Mouse (Mus musculus): ENCODE measurements at regions not wholly inside any gene's neighbourhood (a gene's known extent, or its start where the extent isn't known, plus 50 kb on each side); places are given as distances from the start of the nearest gene placed in this dataset.

DNA sequence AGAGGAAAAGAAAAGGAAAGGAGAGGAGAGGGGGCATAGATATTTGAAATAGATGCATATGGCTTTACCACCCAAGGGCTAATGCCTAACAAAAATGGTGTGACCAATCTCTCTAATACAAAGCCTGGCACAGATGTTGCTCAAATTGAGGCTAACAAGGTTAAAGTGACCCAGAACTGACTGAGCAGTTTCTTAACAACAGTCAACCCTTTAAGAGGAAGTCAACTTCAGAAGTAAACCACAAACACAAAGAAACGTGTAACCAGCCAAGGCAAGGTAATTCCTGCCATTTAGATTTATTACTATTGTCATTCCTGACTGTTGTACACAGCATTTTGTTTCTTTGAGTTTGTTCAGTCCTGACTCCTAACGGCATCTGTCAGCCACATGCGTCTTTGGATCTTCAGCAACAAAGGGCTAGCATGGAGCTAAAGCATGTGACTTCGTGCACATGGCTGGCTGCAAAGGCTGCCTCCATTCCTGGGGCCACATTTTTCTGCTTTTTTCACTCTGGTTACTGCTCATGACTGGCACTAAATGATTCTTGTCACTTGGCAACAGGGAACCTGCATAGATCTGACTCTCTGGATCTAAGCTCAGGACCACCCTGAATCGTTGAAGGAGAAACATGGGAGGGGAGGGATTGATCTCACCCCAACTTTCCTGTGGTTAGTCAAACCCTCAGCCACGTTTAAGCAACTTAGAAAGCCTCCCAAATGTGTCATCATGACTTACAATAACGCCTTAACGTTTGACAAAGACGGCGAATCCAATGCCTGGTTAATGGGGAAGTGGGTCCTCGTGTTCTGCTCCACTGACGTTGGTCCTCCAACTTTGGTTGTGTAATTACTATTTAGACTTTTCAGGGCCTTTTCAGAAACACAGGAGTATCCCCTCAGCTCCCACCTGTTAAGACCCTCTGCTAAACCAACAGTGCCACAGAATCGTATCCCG lies 115.3 kb upstream of the Thbs1 start:
- TF ChIP-seq CTCF (IDR thresholded peaks at IDR 0.05; ENCODE audit: extremely low read depth, insufficient read depth, insufficient read length, insufficient replicate concordance) (no peak), POLR2A (IDR thresholded peaks at IDR 0.05; ENCODE audit: low read depth, low read length) (no peak)

Measured in spleen, adult 2 months (tissue).